Mouse (Mus musculus) stomach, postnatal 0 days (tissue): ENCODE data around the gene Klc1.

ENCODE experiments used
- CTCF ChIP-seq: IDR thresholded peaks from 2 replicates; pipeline ENCODE4 v1.5.1; 2016; ENCODE audit warnings: antibody characterized with exemption, low read depth, mild to moderate bottlenecking, moderate library complexity
- EP300 ChIP-seq: optimal IDR thresholded peaks from 2 replicates; pipeline ENCODE3; 2016; ENCODE audit warnings: antibody characterized with exemption

GRCm38 (mm10) chr12:111746091-111746490 lies 12.6 kb upstream of the Klc1 start:
- no peak for TF ChIP-seq CTCF
- TF ChIP-seq EP300, result no peak
